Mouse (Mus musculus) lung, adult 2 months (tissue): Measurements from ENCODE around the gene Adcyap1r1.

Source experiments
- CTCF ChIP-seq: fragments of 200-500 bp; IDR thresholded peaks from 2 replicates; pipeline ENCODE4 v1.5.1; 2011; ENCODE audit warnings: mild to moderate bottlenecking, low read length, control low read depth; ENCODE audit not compliant: insufficient read depth
- POLR2A ChIP-seq: fragments of 200-500 bp; IDR thresholded peaks from 2 replicates; pipeline ENCODE4 v1.6.1; 2011; ENCODE audit warnings: low read depth, mild to moderate bottlenecking, control low read depth, low read length, borderline replicate concordance; ENCODE audit errors: extremely low read depth

DNA sequence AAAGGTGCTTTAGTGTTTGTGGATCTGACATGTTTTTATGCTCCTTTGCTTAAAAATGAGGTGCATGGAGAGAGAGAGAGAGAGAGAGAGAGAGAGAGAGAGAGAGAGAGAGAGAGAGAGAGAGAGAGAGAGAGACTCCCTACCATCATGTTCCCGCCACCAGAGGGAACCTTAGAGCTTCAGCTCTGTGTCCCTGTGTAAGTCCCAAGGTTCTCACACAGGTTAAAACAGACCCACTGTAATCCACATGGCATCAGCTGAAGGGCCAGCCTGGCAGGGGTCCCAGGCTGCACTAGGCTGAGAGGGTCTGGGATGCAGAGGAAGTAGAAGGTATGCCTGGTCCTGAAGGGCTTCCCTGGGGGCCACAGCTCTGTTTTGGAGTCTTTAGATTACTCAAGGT is 6.4 kb downstream of the Adcyap1r1 start:
- TF ChIP-seq CTCF = no peak
- no peak for TF ChIP-seq POLR2A
